Mouse (Mus musculus) liver, postnatal 0 days (tissue): ENCODE measurements around the gene H2-Oa. TPM values are rescaled to one million over a fixed set of nuclear protein-coding genes. Genes with fewer than 3 reads are reported as not detected.
"Not testable (repeated sequence)": the region's sequence is repeated elsewhere in the genome, so short reads cannot be mapped to it uniquely, and the experiment has no call there.

Experiments
- ATAC-seq: fragments of 200-750 bp; cut with Nextera tagmentation; 2 replicates; pipeline ENCODE4 v1.8.0; 2017; ENCODE audit warnings: mild to moderate bottlenecking, moderate library complexity
- DNase-seq: peaks from one replicate; pipeline ENCODE4 v3.0.0-alpha.2; 2016
- H3K27ac ChIP-seq: fragments of 300-500 bp; sonication (generic); 2 replicates; pipeline ENCODE4 v1.5.1; 2014; ENCODE audit warnings: antibody characterized with exemption, moderate library complexity, mild to moderate bottlenecking, low read depth
- H3K27me3 ChIP-seq: fragments of 300-500 bp; sonication (generic); 2 replicates; pipeline ENCODE4 v1.6.1; 2014; ENCODE audit warnings: low read length, control low read depth, mixed read lengths; ENCODE audit not compliant: insufficient read depth
- H3K36me3 ChIP-seq: fragments of 300-500 bp; sonication (generic); replicated peaks from 2 replicates; pipeline ENCODE4 v1.6.1; 2014; ENCODE audit warnings: mild to moderate bottlenecking, control low read depth, low read length, moderate library complexity, mixed read lengths; ENCODE audit not compliant: insufficient read depth
- H3K4me1 ChIP-seq: fragments of 300-500 bp; sonication (generic); 2 replicates; pipeline ENCODE4 v1.6.1; 2014; ENCODE audit warnings: antibody characterized with exemption, mild to moderate bottlenecking, control low read depth; ENCODE audit not compliant: insufficient read depth
- H3K4me2 ChIP-seq: fragments of 300-500 bp; sonication (generic); 2 replicates; pipeline ENCODE4 v1.6.1; 2014; ENCODE audit warnings: low read depth, mild to moderate bottlenecking, low read length, moderate library complexity, mixed read lengths
- H3K4me3 ChIP-seq: fragments of 300-500 bp; sonication (generic); 2 replicates; pipeline ENCODE4 v1.5.1; 2014; ENCODE audit warnings: low read depth, low read length
- H3K9ac ChIP-seq: fragments of 300-500 bp; sonication (generic); replicated peaks from 2 replicates; pipeline ENCODE4 v1.6.1; 2014; ENCODE audit warnings: mild to moderate bottlenecking, moderate library complexity
- H3K9me3 ChIP-seq: fragments of 300-500 bp; sonication (generic); 2 replicates; pipeline ENCODE4 v1.6.1; 2016; ENCODE audit warnings: mild to moderate bottlenecking, control low read depth, low read length, mixed read lengths
- CTCF ChIP-seq: sonication (generic); IDR thresholded peaks from 2 replicates; pipeline ENCODE4 v1.5.1; 2016; ENCODE audit warnings: antibody characterized with exemption, low read depth
- EP300 ChIP-seq: IDR thresholded peaks from 2 replicates; pipeline ENCODE4 v1.6.1; 2016; ENCODE audit warnings: antibody characterized with exemption, low read depth, mild to moderate bottlenecking
- WGBS: fragments of 180-500 bp; shearing (Covaris S2); extraction: QIAGEN DNeasy Blood & Tissue Kit; methylation state at CpG from one replicate; pipeline ENCODE4 v1.1.7; 2014; ENCODE audit not compliant: insufficient replicate concordance; 5-methylcytosine and 5-hydroxymethylcytosine counted together
- polyA plus RNA-seq: library from polyadenylated mRNA; unstranded; fragments of >200 nt; fragmentation: Nextera tagmentation; extraction: Ambion mirVana; gene quantifications from 2 replicates; pipeline ENCODE4 v1.2.1, GENCODE M21; 2015

The H2-Oa gene
- polyA plus RNA-seq, 1 experiment from 2014 or later: 0.85 TPM

DNA sequence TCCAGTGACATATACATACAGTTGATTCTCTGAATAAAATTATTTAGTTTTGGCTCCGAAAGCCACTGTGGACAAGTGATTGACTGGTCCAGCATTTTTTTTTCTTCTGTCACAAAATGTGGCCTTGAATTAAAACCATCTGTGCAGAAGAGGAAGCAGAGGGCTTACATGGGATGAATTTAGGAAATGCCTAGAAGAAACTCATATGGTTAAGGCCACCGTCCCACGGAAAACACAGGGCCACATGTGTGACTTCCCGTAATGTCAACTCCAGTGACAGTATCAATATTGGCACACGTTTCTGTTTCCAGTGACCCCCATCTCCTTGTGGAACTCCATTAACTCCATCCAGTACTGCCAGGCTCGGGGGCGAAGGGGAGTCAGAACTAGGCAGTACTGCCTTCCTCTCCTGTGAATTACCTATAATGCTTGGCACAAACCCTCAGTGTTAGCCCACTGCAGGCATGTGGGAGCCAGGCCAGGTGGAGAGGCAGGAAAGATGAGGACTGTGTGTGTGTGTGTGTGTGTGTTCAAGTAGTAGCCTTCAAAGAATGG, 50.4 kb downstream of the H2-Oa start:
- H3K27me3 ChIP-seq: peaks cover 27% of the 10 kb centered on the region
- no peak overlapping the region for H3K4me3 ChIP-seq
- DNase-seq: no peak
- no peaks in the 10 kb centered on the region for H3K36me3 ChIP-seq
- peak overlapping the region; percentile 13; the same call in 1 of the 2 replicates for H3K4me2 ChIP-seq
- peak overlapping the region; percentile 66; the same call in 1 of the 2 replicates for H3K27ac ChIP-seq
- 45% methylated on average over 7 of the region's 7 CpGs for WGBS
- H3K4me1 ChIP-seq: no peaks in the 10 kb centered on the region
- no peak for TF ChIP-seq EP300
- TF ChIP-seq CTCF: no peak
- no peak for ATAC-seq
- no peaks in the 10 kb centered on the region for H3K9me3 ChIP-seq
- H3K9ac ChIP-seq: no peak overlapping the region

DNA sequence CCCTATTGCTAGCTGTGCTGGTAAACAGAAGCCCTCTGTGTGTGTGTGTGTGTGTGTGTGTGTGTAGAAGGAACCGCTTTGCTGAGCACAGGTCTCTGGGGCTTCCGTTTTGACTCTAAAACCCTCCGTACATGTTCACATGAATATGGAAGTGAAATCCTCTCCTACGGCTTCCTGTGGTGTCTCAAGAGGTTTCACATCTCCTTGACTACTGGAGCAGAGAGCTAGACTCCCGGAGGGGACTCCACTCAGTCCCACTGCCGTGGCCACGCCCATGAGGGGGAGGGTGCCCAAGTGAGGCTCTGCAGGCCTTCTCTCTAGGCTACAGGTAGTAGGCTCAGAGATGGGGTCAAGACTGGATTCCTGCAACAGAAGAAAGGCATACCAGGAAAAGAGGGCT, 50.9 kb downstream of the H2-Oa start, which contains the start of gene H2-DMb2:
TSS of gene H2-DMb2 (plus strand) at position 275 of the 400 bp plus-strand sequence.
- Histone ChIP-seq H3K27me3 (peaks cover 27% of the 10 kb centered on the region), H3K4me2 (peak within 1 kb of the TSS; percentile 13), H3K4me1 (no peaks in the 10 kb centered on the region), H3K9me3 (no peaks in the 10 kb centered on the region), H3K27ac (peak within 1 kb of the TSS; percentile 70), H3K4me3 (no peak within 1 kb of the TSS), H3K9ac (no peak within 1 kb of the TSS), H3K36me3 (no peaks in the 10 kb centered on the region)
- DNase-seq (peak; percentile 74), ATAC-seq (peak; percentile 73)
- 14% methylated on average over 7 of the region's 7 CpGs for WGBS
- TF ChIP-seq CTCF: no peak
- TF ChIP-seq EP300: no peak

DNA sequence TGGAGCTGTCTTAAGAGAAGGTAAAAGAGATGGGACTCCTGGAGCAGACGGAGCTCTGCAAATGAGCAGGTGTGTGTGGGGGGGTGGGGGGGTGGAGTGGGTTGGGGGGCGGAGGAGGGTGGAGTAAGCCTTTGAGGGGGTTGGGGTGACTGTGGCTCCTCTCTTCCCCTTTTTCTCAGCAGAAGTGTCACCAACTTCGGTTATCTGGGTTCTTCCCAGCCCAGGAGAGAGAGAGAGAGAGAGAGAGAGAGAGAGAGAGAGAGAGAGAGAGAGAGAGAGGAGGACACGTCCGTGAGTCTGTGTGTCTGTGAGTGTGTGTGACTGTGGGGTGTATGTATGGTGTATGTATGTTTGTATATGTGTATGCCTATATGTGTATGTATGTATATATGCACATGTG, 51.3 kb downstream of the H2-Oa start:
- WGBS: 22% methylated on average over 5 of the region's 5 CpGs
- Histone ChIP-seq H3K9ac (no peak overlapping the region), H3K27ac (peak overlapping the region; percentile 70; the same call in 1 of the 2 replicates), H3K4me3 (no peak overlapping the region), H3K4me2 (peak overlapping the region; percentile 13), H3K9me3 (no peaks in the 10 kb centered on the region), H3K36me3 (no peaks in the 10 kb centered on the region), H3K27me3 (peaks cover 22% of the 10 kb centered on the region), H3K4me1 (no peaks in the 10 kb centered on the region)
- ATAC-seq (peak; percentile 16), DNase-seq (no peak)
- no peak for TF ChIP-seq EP300
- TF ChIP-seq CTCF: no peak

DNA sequence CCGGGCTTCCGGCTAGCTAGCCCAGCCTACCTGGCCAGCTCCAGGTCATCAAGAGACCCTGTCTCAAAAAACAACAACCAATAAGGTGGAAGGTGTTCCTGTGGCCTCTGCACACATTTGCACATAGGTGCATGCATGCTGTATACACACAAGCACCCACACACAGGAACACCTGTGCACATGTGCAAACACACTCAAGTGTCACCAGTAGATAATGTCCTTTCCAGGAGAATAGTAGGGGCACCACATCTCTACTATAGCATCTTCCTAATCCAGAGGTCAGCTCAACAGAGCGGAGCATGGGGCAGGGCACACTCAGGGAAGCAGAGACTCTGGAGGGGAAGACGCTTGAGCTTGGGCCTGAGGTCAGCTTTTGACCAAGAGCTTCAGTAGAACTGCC, 52.1 kb downstream of the H2-Oa start:
- H3K36me3 ChIP-seq, ATAC-seq, H3K4me1 ChIP-seq, H3K27ac ChIP-seq, DNase-seq, H3K4me2 ChIP-seq, H3K4me3 ChIP-seq, H3K9ac ChIP-seq, H3K9me3 ChIP-seq: not testable (repeated sequence)
- peaks cover 19% of the 10 kb centered on the region for H3K27me3 ChIP-seq
- WGBS: 78% methylated on average over 4 of the region's 4 CpGs

Other genes starting within 250 kb of the H2-Oa start
- gene Cd320, start 249.2 kb upstream of the H2-Oa start, polyA plus RNA-seq: 16.6 and 17.4 TPM in 2 replicates
- not detected in 2 replicates for gene Gm7029, start 218.5 kb upstream of the H2-Oa start, polyA plus RNA-seq
- 2.6 and 3.6 TPM in 2 replicates for gene Kifc1, start 201.7 kb upstream of the H2-Oa start, polyA plus RNA-seq
- gene Platr17, start 187.2 kb upstream of the H2-Oa start, polyA plus RNA-seq: 0.41 and 0.54 TPM in 2 replicates
- 12.6 and 13.0 TPM in 2 replicates for gene Daxx, start 182.9 kb upstream of the H2-Oa start, polyA plus RNA-seq
- 47.0 and 47.9 TPM in 2 replicates for gene Tapbp, start 176.4 kb upstream of the H2-Oa start, polyA plus RNA-seq
- 7.1 and 7.9 TPM in 2 replicates for gene Zbtb22, start 176.4 kb upstream of the H2-Oa start, polyA plus RNA-seq
- gene Rgl2, start 162.8 kb upstream of the H2-Oa start, polyA plus RNA-seq: 6.8 and 7.4 TPM in 2 replicates
- 82.2 and 85.5 TPM in 2 replicates for gene Pfdn6, start 152.0 kb upstream of the H2-Oa start, polyA plus RNA-seq
- 12.7 and 12.8 TPM in 2 replicates for gene Wdr46, start 151.7 kb upstream of the H2-Oa start, polyA plus RNA-seq
- 2.2 and 2.4 TPM in 2 replicates for gene B3galt4, start 140.9 kb upstream of the H2-Oa start, polyA plus RNA-seq
- gene Vps52, start 136.5 kb upstream of the H2-Oa start, polyA plus RNA-seq: 12.5 and 13.4 TPM in 2 replicates
- 1,510 and 1,549 TPM in 2 replicates for gene Rps18, start 136.3 kb upstream of the H2-Oa start, polyA plus RNA-seq
- gene H2-K1, start 92.0 kb upstream of the H2-Oa start, polyA plus RNA-seq: 274 and 288 TPM in 2 replicates
- gene Ring1, start 67.7 kb upstream of the H2-Oa start, polyA plus RNA-seq: 6.0 and 7.1 TPM in 2 replicates
- gene H2-Ke6, start 64.3 kb upstream of the H2-Oa start, polyA plus RNA-seq: 49.1 and 51.6 TPM in 2 replicates
- 41.3 and 43.4 TPM in 2 replicates for gene Slc39a7, start 60.7 kb upstream of the H2-Oa start, polyA plus RNA-seq
- gene Rxrb, start 60.5 kb upstream of the H2-Oa start, polyA plus RNA-seq: 16.2 and 16.4 TPM in 2 replicates
- 0.21 and 0.47 TPM in 2 replicates for gene Col11a2, start 52.9 kb upstream of the H2-Oa start, polyA plus RNA-seq
- 9.7 and 11.9 TPM in 2 replicates for gene H2-DMa, start 27.2 kb downstream of the H2-Oa start, polyA plus RNA-seq
- gene Brd2, start 30.3 kb downstream of the H2-Oa start, polyA plus RNA-seq: 29.2 and 32.5 TPM in 2 replicates
- 1.9 and 2.1 TPM in 2 replicates for gene H2-DMb2, start 51.0 kb downstream of the H2-Oa start, polyA plus RNA-seq
- 3.9 and 4.0 TPM in 2 replicates for gene H2-DMb1, start 60.7 kb downstream of the H2-Oa start, polyA plus RNA-seq
- 8.8 and 9.3 TPM in 2 replicates for gene Tap1, start 95.2 kb downstream of the H2-Oa start, polyA plus RNA-seq
- 20.4 and 22.9 TPM in 2 replicates for gene Psmb9, start 95.4 kb downstream of the H2-Oa start, polyA plus RNA-seq
- gene Psmb8, start 105.4 kb downstream of the H2-Oa start, polyA plus RNA-seq: 49.7 and 51.6 TPM in 2 replicates
- gene Tap2, start 111.2 kb downstream of the H2-Oa start, polyA plus RNA-seq: 9.8 and 10.5 TPM in 2 replicates
- gene H2-Ob, start 146.6 kb downstream of the H2-Oa start, polyA plus RNA-seq: 1.1 and 1.2 TPM in 2 replicates
- 22.7 and 24.9 TPM in 2 replicates for gene H2-Ab1, start 165.3 kb downstream of the H2-Oa start, polyA plus RNA-seq
- 12.0 and 15.3 TPM in 2 replicates for gene H2-Aa, start 195.5 kb downstream of the H2-Oa start, polyA plus RNA-seq
- 8.2 and 9.3 TPM in 2 replicates for gene H2-Eb1, start 213.5 kb downstream of the H2-Oa start, polyA plus RNA-seq
- not detected in 2 replicates for gene H2-Eb2, start 233.3 kb downstream of the H2-Oa start, polyA plus RNA-seq